Mouse (Mus musculus): ENCODE measurements at regions not wholly inside any gene's neighbourhood (a gene's known extent, or its start where the extent isn't known, plus 50 kb on each side); places are given as distances from the start of the nearest gene placed in this dataset.
A peak's percentile ranks its signal among the peaks of the same experiment; 100 is the strongest.

DNA sequence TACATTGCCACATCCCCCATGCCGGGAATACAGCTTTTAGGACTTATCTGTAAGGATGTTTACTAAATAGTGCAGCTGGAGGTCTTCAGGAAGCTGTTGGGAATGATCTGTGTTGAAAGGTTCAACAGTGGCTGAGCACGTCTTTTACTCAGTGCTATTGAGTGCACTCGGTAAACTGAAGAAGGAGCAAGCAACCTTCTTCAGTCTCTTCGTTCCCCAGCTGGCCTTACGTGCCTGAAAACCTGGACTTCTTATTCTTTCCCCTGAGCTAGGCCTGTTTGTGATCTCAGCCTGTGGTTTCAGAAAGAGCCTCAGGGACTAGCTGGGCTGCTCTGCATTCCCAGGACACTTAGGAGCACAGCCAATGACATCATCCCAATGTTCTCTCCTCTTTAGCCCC, 51.2 kb upstream of the Rhox5 start:
- DNase-seq (ENCODE audit: inconsistent ontology term): peak; percentile 0

- DNase-seq (ENCODE audit: inconsistent ontology term): no peak
These were observed 50.3 kb upstream of the Rhox5 start for GRCm38 (mm10) chrX:37754385-37754784.

Measured in Muller cell, postnatal 12 days (primary cell).